13 mouse cellular contexts compared by ENCODE assay signal in the genomic region with DNA sequence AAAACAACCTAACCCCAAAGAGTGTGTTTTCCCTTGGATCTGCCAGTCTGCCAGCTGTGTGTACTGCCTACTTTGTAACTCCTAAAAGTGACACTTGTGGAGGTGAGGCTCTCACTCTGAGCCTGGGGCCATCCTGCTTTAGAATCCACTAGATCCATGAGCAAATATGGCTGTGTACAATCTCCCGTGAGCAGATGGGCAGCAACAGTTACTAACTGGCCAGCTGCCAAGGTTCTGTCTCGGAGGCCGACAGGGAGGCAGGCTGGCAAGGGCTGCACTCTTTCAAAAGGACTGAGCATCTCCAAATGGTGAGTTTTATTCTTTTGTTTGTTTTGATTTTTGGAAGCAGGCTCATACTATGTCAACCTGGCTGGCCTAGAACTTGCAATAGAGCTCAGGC. TPM values are rescaled to one million over a fixed set of nuclear protein-coding genes. Genes with fewer than 3 reads are reported as not detected.
DNase-seq lines count a peak whose midpoint lies in the region; ATAC-seq and TF ChIP-seq lines count a peak whose summit lies in the region.
"Had no signal": no experiment of that assay in that cellular context is flagged by ENCODE, and none has a peak within 500 bp of the region (broad histone marks: within the 10 kb centered on the region; RNA-seq: fewer than 3 reads in every experiment).

No protein-coding gene starts in this region.

- H3K4me3 ChIP-seq in liver, adult 2 months (ENCODE audit: insufficient read depth, low read depth, low read length): no peak overlapping the region
- no peak overlapping the region for H3K4me3 ChIP-seq in forebrain, embryonic 16.5 days (replicated peaks; ENCODE audit: low read length)
- H3K4me3 ChIP-seq: limb, embryonic 13.5 days; neural tube, embryonic 12.5 days had no signal

- no peaks in the 10 kb centered on the region for H3K27me3 ChIP-seq in liver, adult 2 months (ENCODE audit: control insufficient read depth, insufficient read depth, low read length)
- H3K27me3 ChIP-seq in forebrain, embryonic 16.5 days (replicated peaks; ENCODE audit: control insufficient read depth, insufficient read depth, low read length): no peaks in the 10 kb centered on the region
- H3K27me3 ChIP-seq: limb, embryonic 13.5 days; neural tube, embryonic 12.5 days had no signal

- no peak overlapping the region for H3K4me2 ChIP-seq in forebrain, embryonic 16.5 days (ENCODE audit: low read length)
- H3K4me2 ChIP-seq: limb, embryonic 13.5 days; neural tube, embryonic 12.5 days had no signal

- H3K4me1 ChIP-seq in liver, adult 2 months (ENCODE audit: control insufficient read depth, insufficient read depth, low read length): 0 out of 2 replicates have a peak, but pooled peaks cover 2% of the 10 kb centered on the region
- H3K4me1 ChIP-seq in forebrain, embryonic 16.5 days (replicated peaks; ENCODE audit: control insufficient read depth, insufficient read depth, low read length): 0 out of 2 replicates have a peak, but pooled peaks cover 5% of the 10 kb centered on the region
- H3K4me1 ChIP-seq: limb, embryonic 13.5 days; neural tube, embryonic 12.5 days had no signal

- DNase-seq in liver, adult 2 months (ENCODE audit: extremely low read depth, low read depth, low spot score): peak; percentile 36
- no peak for DNase-seq in liver
- DNase-seq in adrenal gland, postnatal 10 days: peak; percentile 72
- DNase-seq in cerebellum, adult 11 months: peak; percentile 86
- no peak for DNase-seq in kidney, adult 11 months
- no peak for DNase-seq in frontal cortex, postnatal 10 days (ENCODE audit: low spot score in 2 of 2)
- DNase-seq: lung, postnatal 36 days had no signal

- H3K9ac ChIP-seq in liver, adult 2 months (ENCODE audit: low read depth, low read length): no peak overlapping the region
- H3K9ac ChIP-seq in forebrain, embryonic 16.5 days (replicated peaks; ENCODE audit: low read depth, low read length): no peak overlapping the region
- H3K9ac ChIP-seq: limb, embryonic 13.5 days; neural tube, embryonic 12.5 days had no signal

- no peak overlapping the region for H3K27ac ChIP-seq in liver, adult 2 months (replicated peaks; ENCODE audit: insufficient read depth, low read depth, low read length)
- no peak overlapping the region; the same call in 1 of the 2 replicates for H3K27ac ChIP-seq in forebrain, embryonic 16.5 days (ENCODE audit: low read length)
- H3K27ac ChIP-seq: kidney, postnatal 0 days; limb, embryonic 13.5 days; neural tube, embryonic 12.5 days had no signal

- ATAC-seq in forebrain, embryonic 16.5 days: peak; percentile 71; the same call in 1 of the 2 replicates

- H3K9me3 ChIP-seq in forebrain, embryonic 16.5 days (ENCODE audit: control insufficient read depth, low read length): no peaks in the 10 kb centered on the region
- H3K9me3 ChIP-seq: limb, embryonic 13.5 days; neural tube, embryonic 12.5 days had no signal

- WGBS in liver, adult 2 months: 13% methylated on average over 3 of the region's 3 CpGs
- WGBS in forebrain, embryonic 16.5 days: 13% methylated on average over 3 of the region's 3 CpGs

- no peaks in the 10 kb centered on the region for H3K79me2 ChIP-seq in liver, adult 2 months (ENCODE audit: control insufficient read depth, insufficient read depth, low read length)

- peaks cover 11% of the 10 kb centered on the region for H3K36me3 ChIP-seq in liver, adult 2 months (ENCODE audit: control insufficient read depth, insufficient read depth, low read length)
- H3K36me3 ChIP-seq in forebrain, embryonic 16.5 days (ENCODE audit: control insufficient read depth, insufficient read depth): peaks cover 23% of the 10 kb centered on the region

- TF ChIP-seq POLR2A in liver, adult 2 months (IDR thresholded peaks at IDR 0.05; ENCODE audit: extremely low read depth, insufficient read depth, low read length): no peak

- no peak for TF ChIP-seq CTCF in liver, adult 2 months (IDR thresholded peaks at IDR 0.05; ENCODE audit: low read depth, low read length)

RNA-seq across cellular contexts. Expression of a gene that starts 6.4 kb away (rescaled TPM):
- total RNA-seq in liver, adult 2 months (2014; rRNA removed): not detected in 2 replicates
- polyA plus RNA-seq in liver, adult 2 months (2012; rRNA removed): not detected in 2 replicates
- under 1 TPM; 0.27 to 0.64 TPM for total RNA-seq in adrenal gland, postnatal 10 days (2021)
- not detected in 2 replicates for polyA plus RNA-seq in forebrain, embryonic 16.5 days (2015; fragmentation: Nextera tagmentation; extraction: Ambion mirVana)
- total RNA-seq: gastrocnemius, postnatal 4 days had no signal
- polyA plus RNA-seq: heart, postnatal 0 days; kidney, postnatal 0 days; limb, embryonic 13.5 days had no signal

RNA-seq across cellular contexts. Expression of a gene that starts 22.8 kb away (rescaled TPM):
- total RNA-seq in liver, adult 2 months (2014; rRNA removed): 4.1 and 4.2 TPM in 2 replicates
- polyA plus RNA-seq in liver, adult 2 months (2012; rRNA removed): 4.4 and 4.9 TPM in 2 replicates
- 10 to 100 TPM; 17.6 to 18.2 TPM for total RNA-seq in adrenal gland, postnatal 10 days (2021)
- 13.6 and 14.6 TPM in 2 replicates for polyA plus RNA-seq in forebrain, embryonic 16.5 days (2015; fragmentation: Nextera tagmentation; extraction: Ambion mirVana)

Comparison
In these comparisons a context has a peak if more than half of its experiments do, and no peak if none do; other contexts are left out.
1. DNase-seq: peak in liver, adult 2 months (single experiment), adrenal gland, postnatal 10 days (single experiment) and cerebellum, adult 11 months (single experiment); none in liver (single experiment), kidney, adult 11 months (single experiment) and frontal cortex, postnatal 10 days (0 of 2).